Mouse (Mus musculus): Measurements from ENCODE around the gene Psd.

GRCm38 (mm10) chr19:46326019-46326755 is 769 bp downstream of the Psd start:
- TF ChIP-seq POLR2A (IDR thresholded peaks at IDR 0.05; ENCODE audit: borderline replicate concordance, low read depth, low read length) = no peak
- no peak for TF ChIP-seq CTCF (IDR thresholded peaks at IDR 0.05; ENCODE audit: low read depth, low read length)
